Mouse (Mus musculus) olfactory bulb, adult 2 months (tissue): ENCODE results near the gene Slc30a10.

Source experiments
- CTCF ChIP-seq: fragments of 200-500 bp; IDR thresholded peaks from 2 replicates; pipeline ENCODE4 v1.5.1; 2012; ENCODE audit warnings: low read depth, mild to moderate bottlenecking, low read length, moderate library complexity; ENCODE audit not compliant: insufficient read depth
- POLR2A ChIP-seq: fragments of 200-500 bp; IDR thresholded peaks from 2 replicates; pipeline ENCODE4 v1.6.1; 2012; ENCODE audit warnings: mild to moderate bottlenecking, low read depth, low read length, moderate library complexity; ENCODE audit not compliant: insufficient read depth

DNA sequence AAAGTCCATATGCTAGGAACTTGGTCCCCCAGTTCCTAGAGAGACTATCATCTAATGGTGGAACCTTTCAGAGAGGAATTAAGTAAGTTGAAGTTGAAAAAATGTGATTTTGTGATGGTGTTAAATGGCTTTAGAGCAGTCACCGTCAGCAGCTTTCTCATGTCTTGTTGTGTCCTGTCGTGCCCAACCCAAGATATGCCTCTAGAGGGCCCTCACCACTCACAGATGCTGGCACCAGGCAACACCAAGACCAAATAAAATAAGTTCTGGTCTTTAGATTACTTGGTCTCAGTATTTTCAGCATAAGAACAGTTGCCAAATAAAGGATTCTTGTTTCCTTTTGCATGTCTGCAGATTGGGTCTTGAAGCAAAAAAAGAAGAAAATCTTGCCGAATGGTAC is 44.8 kb upstream of the Slc30a10 start:
- no peak for TF ChIP-seq CTCF
- no peak for TF ChIP-seq POLR2A
